Mouse (Mus musculus) MEL (cell line): Measurements from ENCODE around the gene Dydc1. TPM values are rescaled to one million over a fixed set of nuclear protein-coding genes. Genes with fewer than 3 reads are reported as not detected.

Source experiments
- DNase-seq: peaks from one replicate; pipeline ENCODE4 v3.0.0; 2011; ENCODE audit warnings: low read depth, low spot score
- H3K27ac ChIP-seq: 2 replicates; pipeline ENCODE4 v1.5.1; 2012; ENCODE audit warnings: low read depth, mild to moderate bottlenecking, control low read depth, low read length, moderate library complexity; ENCODE audit not compliant: control insufficient read depth
- H3K27me3 ChIP-seq, 2 experiments: fragments of 150-350 bp in 1 of 2; sonication (generic) in 1 of 2; 2 replicates each; pipeline ENCODE4 v1.6.1; 2012; ENCODE audit warnings: low read length in 2 of 2, mild to moderate bottlenecking in 2 of 2, improper control_type of control experiment in 1 of 2, moderate library complexity in 1 of 2; ENCODE audit not compliant: insufficient read depth in 2 of 2, control insufficient read depth in 1 of 2
- H3K36me3 ChIP-seq, 2 experiments: 2 replicates each; pipeline ENCODE4 v1.6.1; 2012 to 2014; ENCODE audit warnings: low read length in 2 of 2, improper control_type of control experiment in 1 of 2, inconsistent platforms in 1 of 2, mild to moderate bottlenecking in 1 of 2; ENCODE audit not compliant: insufficient read depth in 2 of 2, control insufficient read depth in 1 of 2
- H3K4me1 ChIP-seq, 2 experiments: fragments of 150-350 bp in 1 of 2; sonication (generic) in 1 of 2; 2 replicates each; pipeline ENCODE4 v1.6.1; 2012; ENCODE audit warnings: low read length in 2 of 2, improper control_type of control experiment in 1 of 2, mild to moderate bottlenecking in 1 of 2; ENCODE audit not compliant: insufficient read depth in 2 of 2, control insufficient read depth in 1 of 2
- H3K4me3 ChIP-seq, 2 experiments: fragments of 150-350 bp in 1 of 2; sonication (generic) in 1 of 2; 2 replicates each; pipeline ENCODE4 v1.5.1; 2012; ENCODE audit warnings: low read depth in 2 of 2, low read length in 2 of 2, mild to moderate bottlenecking in 2 of 2, moderate library complexity in 2 of 2, control low read depth in 1 of 2, improper control_type of control experiment in 1 of 2; ENCODE audit not compliant: control insufficient read depth in 1 of 2, insufficient read depth in 1 of 2
- H3K79me2 ChIP-seq: 2 replicates; pipeline ENCODE4 v1.6.1; 2012; ENCODE audit warnings: mild to moderate bottlenecking, low read length, moderate library complexity; ENCODE audit not compliant: control insufficient read depth, poor library complexity, insufficient read depth
- H3K9ac ChIP-seq: 2 replicates; pipeline ENCODE4 v1.6.1; 2012; ENCODE audit warnings: low read depth, mild to moderate bottlenecking, control low read depth, low read length, moderate library complexity; ENCODE audit not compliant: control insufficient read depth, poor library complexity, severe bottlenecking
- H3K9me3 ChIP-seq: fragments of 150-350 bp; sonication (generic); replicated peaks from 2 replicates; pipeline ENCODE4 v1.6.1; 2012; ENCODE audit warnings: mild to moderate bottlenecking, low read length, improper control_type of control experiment, moderate library complexity; ENCODE audit not compliant: insufficient read depth
- CHD1 ChIP-seq: IDR thresholded peaks from 2 replicates; pipeline ENCODE4 v1.6.1; 2012; ENCODE audit warnings: low read depth, mild to moderate bottlenecking, inconsistent platforms, low read length, improper control_type of control experiment
- CTCF ChIP-seq, 3 experiments: IDR thresholded peaks in 2 of 3; conservative IDR thresholded peaks in 1 of 3; 2 replicates each; pipeline ENCODE4 v1.5.1; 2011 to 2012; ENCODE audit warnings: low read length in 3 of 3, low read depth in 2 of 3, mild to moderate bottlenecking in 2 of 3, improper control_type of control experiment in 1 of 3, inconsistent platforms in 1 of 3, mixed read lengths in 1 of 3, moderate library complexity in 1 of 3; ENCODE audit not compliant: control insufficient read depth in 1 of 3, insufficient read depth in 1 of 3, poor library complexity in 1 of 3, severe bottlenecking in 1 of 3
- E2F4 ChIP-seq: IDR thresholded peaks from 2 replicates; pipeline ENCODE4 v1.6.1; 2011; ENCODE audit warnings: low read depth, low read length, improper control_type of control experiment, borderline replicate concordance
- ELF1 ChIP-seq: IDR thresholded peaks from 2 replicates; pipeline ENCODE4 v1.6.1; 2014; ENCODE audit warnings: low read depth, mild to moderate bottlenecking, inconsistent platforms, low read length, improper control_type of control experiment, moderate library complexity
- EP300 ChIP-seq, 2 experiments: IDR thresholded peaks; 2 replicates each; pipeline ENCODE4 v1.6.1; 2011; ENCODE audit warnings: improper control_type of control experiment in 2 of 2, low read length in 2 of 2, low read depth in 1 of 2, mild to moderate bottlenecking in 1 of 2
- ETS1 ChIP-seq: IDR thresholded peaks from 2 replicates; pipeline ENCODE4 v1.6.1; 2012; ENCODE audit warnings: low read depth, mild to moderate bottlenecking, inconsistent platforms, low read length, improper control_type of control experiment, moderate library complexity
- JUND ChIP-seq: IDR thresholded peaks from 2 replicates; pipeline ENCODE4 v1.6.1; 2011; ENCODE audit warnings: low read depth, mild to moderate bottlenecking, improper control_type of control experiment, low read length
- MAFK ChIP-seq: IDR thresholded peaks from 2 replicates; pipeline ENCODE4 v1.6.1; 2011; ENCODE audit warnings: low read depth, mild to moderate bottlenecking, low read length, improper control_type of control experiment, borderline replicate concordance
- MAX ChIP-seq: IDR thresholded peaks from 2 replicates; pipeline ENCODE4 v1.6.1; 2011; ENCODE audit warnings: low read length, improper control_type of control experiment
- MEF2A ChIP-seq: IDR thresholded peaks from 2 replicates; pipeline ENCODE4 v1.6.1; 2014; ENCODE audit warnings: low read depth, mild to moderate bottlenecking, inconsistent platforms, low read length, improper control_type of control experiment; ENCODE audit not compliant: poor library complexity, insufficient replicate concordance, severe bottlenecking; ENCODE audit errors: extremely low read depth
- MXI1 ChIP-seq: IDR thresholded peaks from 2 replicates; pipeline ENCODE4 v1.6.1; 2011; ENCODE audit warnings: mild to moderate bottlenecking, low read depth, low read length, improper control_type of control experiment
- POLR2A ChIP-seq, 2 experiments: IDR thresholded peaks; 2 replicates each; pipeline ENCODE4 v1.6.1; 2011 to 2012; ENCODE audit warnings: low read length in 2 of 2, mild to moderate bottlenecking in 2 of 2, control low read depth in 1 of 2, improper control_type of control experiment in 1 of 2, low read depth in 1 of 2, moderate library complexity in 1 of 2; ENCODE audit not compliant: control insufficient read depth in 1 of 2, insufficient read depth in 1 of 2, poor library complexity in 1 of 2
- POLR2AphosphoS2 ChIP-seq: IDR thresholded peaks from 2 replicates; pipeline ENCODE4 v1.6.1; 2011; ENCODE audit warnings: low read length, improper control_type of control experiment
- TBP ChIP-seq: IDR thresholded peaks from 2 replicates; pipeline ENCODE4 v1.8.0; 2011; ENCODE audit warnings: low read depth, low read length, improper control_type of control experiment
- TCF12 ChIP-seq: IDR thresholded peaks from 2 replicates; pipeline ENCODE4 v1.6.1; 2014; ENCODE audit warnings: low read depth, mild to moderate bottlenecking, inconsistent platforms, low read length, improper control_type of control experiment, moderate library complexity
- UBTF ChIP-seq: IDR thresholded peaks from 2 replicates; pipeline ENCODE4 v1.6.1; 2012; ENCODE audit warnings: low read depth, mild to moderate bottlenecking, inconsistent platforms, low read length, improper control_type of control experiment, moderate library complexity, borderline replicate concordance; ENCODE audit not compliant: insufficient read depth
- USF1 ChIP-seq: IDR thresholded peaks from 2 replicates; pipeline ENCODE4 v1.6.1; 2014; ENCODE audit warnings: low read depth, mild to moderate bottlenecking, inconsistent platforms, low read length, improper control_type of control experiment, moderate library complexity
- ZMIZ1 ChIP-seq: IDR thresholded peaks from 2 replicates; pipeline ENCODE4 v1.6.1; 2012; ENCODE audit warnings: low read depth, mild to moderate bottlenecking, inconsistent platforms, low read length, improper control_type of control experiment, moderate library complexity
- polyA plus RNA-seq, 2 experiments: library from polyadenylated mRNA; stranded (reverse) in 1 of 2; unstranded in 1 of 2; fragments of >175 nt in 1 of 2; fragments of >200 nt in 1 of 2; gene quantifications; 2 replicates each; pipeline versions ENCODE4 v1.2.1 to v1.2.4; 2012; ENCODE audit warnings: low replicate concordance in 2 of 2, low read depth in 1 of 2; ENCODE audit not compliant: insufficient read length in 2 of 2, insufficient read depth in 1 of 2, missing spikeins in 1 of 2
- total RNA-seq: library from RNA; depleted of rRNA; stranded (reverse); fragments of 300-350 nt; gene quantifications from 2 replicates; pipeline ENCODE4 v1.2.3, GENCODE M21; 2012

Dydc1 gene
- total and polyA plus RNA-seq, 3 experiments: not detected

- no peak for TF ChIP-seq USF1
- no peak for TF ChIP-seq UBTF
- TF ChIP-seq TBP: no peak
- no peak for TF ChIP-seq E2F4
- no peak for TF ChIP-seq CTCF (IDR thresholded peaks at IDR 0.05 in 2 of 3, conservative IDR thresholded peaks at IDR 0.05 in 1 of 3; ENCODE audit: control insufficient read depth in 1 of 3, insufficient read depth in 1 of 3, low read depth in 2 of 3, low read length in 3 of 3, poor library complexity in 1 of 3, severe bottlenecking in 1 of 3)
- TF ChIP-seq MEF2A: no peak
- Histone ChIP-seq H3K36me3 (no peaks in the 10 kb centered on the region), H3K4me1 (no peaks in the 10 kb centered on the region)
These were observed 29.6 kb downstream of the Dydc1 start for GRCm38 (mm10) chr14:41102269-41102668.

DNA sequence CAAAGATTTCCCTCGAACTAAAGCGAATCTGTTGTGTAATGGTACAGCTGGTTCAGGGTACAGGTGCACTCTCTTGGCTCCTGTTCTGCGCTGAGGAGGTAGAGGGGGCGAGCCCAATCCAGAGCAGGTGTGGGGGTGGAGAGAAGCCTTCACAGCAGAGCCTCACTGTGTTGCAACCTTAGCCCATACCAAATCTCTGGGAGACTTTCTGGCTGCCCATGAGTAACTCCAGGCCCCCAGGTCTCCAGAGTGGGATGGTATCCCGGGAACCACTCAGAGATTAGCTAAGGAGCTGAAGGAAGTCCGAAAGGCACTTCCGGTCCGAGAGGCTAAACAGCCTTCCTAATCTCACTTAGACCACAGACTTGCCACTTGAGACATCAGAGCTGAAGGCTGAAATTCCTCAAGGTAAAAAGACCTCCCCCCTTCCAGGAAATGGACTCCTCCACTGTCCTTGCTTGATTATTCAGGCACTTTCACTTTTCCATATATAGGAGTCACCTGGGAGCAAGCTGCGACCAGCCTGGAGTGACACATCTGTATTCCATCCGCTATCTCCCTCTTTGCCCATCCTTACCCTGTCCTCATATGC is 32.2 kb downstream of the Dydc1 start, which contains the start of gene Mat1a:
TSS of gene Mat1a (plus strand) at position 183 of the 592 bp plus-strand sequence.
- no peaks in the 10 kb centered on the region for H3K4me1 ChIP-seq
- H3K4me3 ChIP-seq: no peak within 1 kb of the TSS
- TF ChIP-seq POLR2A (IDR thresholded peaks at IDR 0.05; ENCODE audit: control insufficient read depth in 1 of 2, insufficient read depth in 1 of 2, low read depth in 1 of 2, low read length in 2 of 2, poor library complexity in 1 of 2) (no peak), ELF1 (no peak)
- H3K36me3 ChIP-seq: no peaks in the 10 kb centered on the region
- H3K9me3 ChIP-seq: no peaks in the 10 kb centered on the region
- no peaks in the 10 kb centered on the region for H3K79me2 ChIP-seq
- no peak for DNase-seq
- no peak within 1 kb of the TSS for H3K9ac ChIP-seq
- no peak within 1 kb of the TSS for H3K27ac ChIP-seq
- no peaks in the 10 kb centered on the region; a peak in 1 of 4 replicates for H3K27me3 ChIP-seq

More at GRCm38 (mm10) chr14:41102269-41102668, 29.6 kb downstream of the Dydc1 start:
- no peaks in the 10 kb centered on the region for H3K9me3 ChIP-seq
- no peak overlapping the region for H3K9ac ChIP-seq
- no peak overlapping the region for H3K4me3 ChIP-seq
- H3K27ac ChIP-seq: no peak overlapping the region
- no peaks in the 10 kb centered on the region for H3K27me3 ChIP-seq
- H3K79me2 ChIP-seq: no peaks in the 10 kb centered on the region
- no peak for DNase-seq

GRCm38 (mm10) chr14:41111031-41111668 is 38.4 kb downstream of the Dydc1 start:
- Histone ChIP-seq H3K79me2 (no peaks in the 10 kb centered on the region), H3K27me3 (no peaks in the 10 kb centered on the region; a peak in 1 of 4 replicates), H3K4me3 (no peak overlapping the region), H3K4me1 (no peaks in the 10 kb centered on the region), H3K36me3 (no peaks in the 10 kb centered on the region), H3K27ac (no peak overlapping the region), H3K9ac (no peak overlapping the region), H3K9me3 (no peaks in the 10 kb centered on the region)
- no peak for TF ChIP-seq TCF12
- TF ChIP-seq MXI1: no peak
- TF ChIP-seq ELF1: no peak
- no peak for TF ChIP-seq JUND
- TF ChIP-seq ETS1: no peak
- TF ChIP-seq POLR2AphosphoS2: no peak
- TF ChIP-seq MAFK: no peak
- no peak for TF ChIP-seq EP300 (IDR thresholded peaks at IDR 0.05; ENCODE audit: low read depth in 1 of 2, low read length in 2 of 2)
- no peak for TF ChIP-seq CHD1
- TF ChIP-seq POLR2A (IDR thresholded peaks at IDR 0.05; ENCODE audit: control insufficient read depth in 1 of 2, insufficient read depth in 1 of 2, low read depth in 1 of 2, low read length in 2 of 2, poor library complexity in 1 of 2): no peak
- TF ChIP-seq CTCF (IDR thresholded peaks at IDR 0.05 in 2 of 3, conservative IDR thresholded peaks at IDR 0.05 in 1 of 3; ENCODE audit: control insufficient read depth in 1 of 3, insufficient read depth in 1 of 3, low read depth in 2 of 3, low read length in 3 of 3, poor library complexity in 1 of 3, severe bottlenecking in 1 of 3): no peak
- no peak for TF ChIP-seq MAX
- no peak for TF ChIP-seq ZMIZ1
- DNase-seq: no peak
